Mouse (Mus musculus) spleen, embryonic (tissue): ENCODE data around the gene Ms4a4b.

Experiments
- CTCF ChIA-PET: fragments of 350-600 bp; sonication (Branson Sonifier 250); formaldehyde crosslinking; loops from one replicate; lab custom pipeline; 2022; lab: Charles Lee

Gene Ms4a4b

GRCm38 (mm10) chr19:11485746-11486145 lies 42.4 kb downstream of the Ms4a4b start, which contains the start of gene Gm8369:
Gene Gm8369 (plus strand): TSS chr19:11485938.
- CTCF ChIA-PET = interaction anchor here (0.6 kb wide), 2 partner anchors 103 to 123 kb away, joined by 3 to 4 read pairs; no protein-coding TSS in a partner anchor

GRCm38 (mm10) chr19:11486599-11486998 lies 43.2 kb downstream of the Ms4a4b start:
- CTCF ChIA-PET = interaction anchor here (0.6 to 1.2 kb wide), 2 partner anchors 63 to 125 kb away, joined by 3 to 6 read pairs; no protein-coding TSS in a partner anchor

- CTCF ChIA-PET = interaction anchor here (0.7 to 1.2 kb wide), 3 partner anchors 11 to 271 kb away, joined by 3 to 12 read pairs (median 9); no protein-coding TSS in a partner anchor
Observed at GRCm38 (mm10) chr19:11491406-11492189, 48.2 kb downstream of the Ms4a4b start.

GRCm38 (mm10) chr19:11492671-11493070 lies 49.3 kb downstream of the Ms4a4b start:
- CTCF ChIA-PET = interaction anchor here (1.2 kb wide), 1 partner anchor 14 kb away, joined by 9 read pairs; no protein-coding TSS in a partner anchor

GRCm38 (mm10) chr19:11494519-11494918 lies 51.2 kb downstream of the Ms4a4b start:
- CTCF ChIA-PET = interaction anchor here (1.3 kb wide), 1 partner anchor 18 kb away, joined by 4 read pairs; no protein-coding TSS in a partner anchor

- CTCF ChIA-PET = interaction anchor here (0.7 kb wide), 1 partner anchor 246 kb away, joined by 7 read pairs; no protein-coding TSS in a partner anchor
Observed at GRCm38 (mm10) chr19:11496361-11496760, 53.0 kb downstream of the Ms4a4b start.

- CTCF ChIA-PET = interaction anchor here (0.5 to 0.6 kb wide), 2 partner anchors 30 to 103 kb away, joined by 3 to 4 read pairs; no protein-coding TSS in a partner anchor
Observed at GRCm38 (mm10) chr19:11497300-11497699, 53.9 kb downstream of the Ms4a4b start.

- CTCF ChIA-PET = interaction anchor here (0.6 to 1.0 kb wide), 2 partner anchors 18 to 113 kb away, joined by 3 read pairs; no protein-coding TSS in a partner anchor
Observed at GRCm38 (mm10) chr19:11500796-11501195, 57.4 kb downstream of the Ms4a4b start.

GRCm38 (mm10) chr19:11501326-11501725 lies 58.0 kb downstream of the Ms4a4b start:
- CTCF ChIA-PET = interaction anchor here (0.7 to 1.0 kb wide), 4 partner anchors 11 to 130 kb away, joined by 3 to 11 read pairs (median 3); no protein-coding TSS in a partner anchor

- CTCF ChIA-PET = no interaction called here
Observed at GRCm38 (mm10) chr19:11504857-11505256, 61.5 kb downstream of the Ms4a4b start.

GRCm38 (mm10) chr19:11513458-11513857 lies 70.1 kb downstream of the Ms4a4b start:
- CTCF ChIA-PET = interaction anchor here (0.7 to 1.3 kb wide), 2 partner anchors 18 to 31 kb away, joined by 3 to 4 read pairs; no protein-coding TSS in a partner anchor

GRCm38 (mm10) chr19:11516246-11516645 lies 72.9 kb downstream of the Ms4a4b start, which contains the start of gene Ms4a6b:
Gene Ms4a6b (plus strand): TSS chr19:11516512.
- CTCF ChIA-PET = interaction anchor here (0.8 kb wide), 1 partner anchor 13 kb away, joined by 3 read pairs; no protein-coding TSS in a partner anchor
